Mouse (Mus musculus) thymus, adult 2 months (tissue): ENCODE measurements around the gene Fxr2.

Source experiments
- CTCF ChIP-seq: fragments of 200-500 bp; IDR thresholded peaks from 2 replicates; pipeline ENCODE4 v1.5.1; 2012; ENCODE audit warnings: mild to moderate bottlenecking, control low read depth, low read length, moderate library complexity, borderline replicate concordance; ENCODE audit not compliant: control insufficient read depth, poor library complexity, insufficient read depth; ENCODE audit errors: extremely low read depth
- POLR2A ChIP-seq: fragments of 200-500 bp; IDR thresholded peaks from 2 replicates; pipeline ENCODE4 v1.6.1; 2012; ENCODE audit warnings: mild to moderate bottlenecking, low read length, control low read depth, moderate library complexity; ENCODE audit not compliant: control insufficient read depth, poor library complexity, insufficient read depth; ENCODE audit errors: extremely low read depth

GRCm38 (mm10) chr11:69620394-69621081, 12.3 kb upstream of the Fxr2 start:
- TF ChIP-seq CTCF, result no peak
- TF ChIP-seq POLR2A, result no peak
